Comparison of ENCODE assay signal across 11 mouse cellular contexts in genomic region chr5:148383841-148384500, GRCm38 (mm10). TPM values are rescaled to one million over a fixed set of nuclear protein-coding genes. Genes with fewer than 3 reads are reported as not detected.
DNase-seq lines count a peak whose midpoint lies in the region; ATAC-seq and TF ChIP-seq lines count a peak whose summit lies in the region.
"Had no signal": no experiment of that assay in that cellular context is flagged by ENCODE, and none has a peak within 500 bp of the region (broad histone marks: within the 10 kb centered on the region; RNA-seq: fewer than 3 reads in every experiment).

No protein-coding gene starts in this region.

- H3K79me2 ChIP-seq in heart, adult 2 months (replicated peaks; ENCODE audit: control insufficient read depth, insufficient read depth, low read length), result no peaks in the 10 kb centered on the region

- peak; percentile 21; the same call in 1 of the 2 replicates for ATAC-seq in forebrain, embryonic 16.5 days

- H3K27ac ChIP-seq in heart, embryonic 10.5 days, result peak overlapping the region; percentile 47; the same call in 1 of the 2 replicates
- no peak overlapping the region for H3K27ac ChIP-seq in heart, adult 2 months
- H3K27ac ChIP-seq in forebrain, embryonic 16.5 days (ENCODE audit: low read length), result peak overlapping the region; percentile 9; the same call in 1 of the 2 replicates
- H3K27ac ChIP-seq: heart, embryonic 15.5 days; lung, embryonic 15.5 days had no signal

- no peak for TF ChIP-seq POLR2A in heart, adult 2 months (IDR thresholded peaks at IDR 0.05; ENCODE audit: insufficient read depth, low read depth, low read length)

- H3K4me2 ChIP-seq in forebrain, embryonic 16.5 days (ENCODE audit: low read length), result no peak overlapping the region
- H3K4me2 ChIP-seq: heart, embryonic 15.5 days; lung, embryonic 15.5 days had no signal

- no peak overlapping the region for H3K9ac ChIP-seq in heart, adult 2 months (ENCODE audit: low read depth, low read length)
- H3K9ac ChIP-seq in forebrain, embryonic 16.5 days (replicated peaks; ENCODE audit: low read depth, low read length), result no peak overlapping the region
- H3K9ac ChIP-seq: heart, embryonic 15.5 days; lung, embryonic 15.5 days had no signal

- TF ChIP-seq EP300 in heart, adult 2 months (IDR thresholded peaks at IDR 0.05; ENCODE audit: insufficient read depth, low read depth, low read length), result no peak

- H3K4me1 ChIP-seq in heart, embryonic 10.5 days, result peaks cover 31% of the 10 kb centered on the region
- H3K4me1 ChIP-seq in heart, adult 2 months (ENCODE audit: control insufficient read depth, insufficient read depth, low read length), result no peaks in the 10 kb centered on the region; the same call in 1 of the 2 replicates
- peaks cover 17% of the 10 kb centered on the region for H3K4me1 ChIP-seq in forebrain, embryonic 16.5 days (replicated peaks; ENCODE audit: control insufficient read depth, insufficient read depth, low read length)

- 79% methylated on average over 14 of the region's 14 CpGs for WGBS in heart, embryonic 10.5 days
- WGBS in heart, adult 2 months, result 37% methylated on average over 14 of the region's 14 CpGs
- WGBS in forebrain, embryonic 16.5 days, result 45% methylated on average over 14 of the region's 14 CpGs

- no peaks in the 10 kb centered on the region for H3K9me3 ChIP-seq in heart, embryonic 10.5 days
- no peaks in the 10 kb centered on the region for H3K9me3 ChIP-seq in forebrain, embryonic 16.5 days (ENCODE audit: control insufficient read depth, low read length)
- H3K9me3 ChIP-seq: heart, embryonic 15.5 days; lung, embryonic 15.5 days had no signal

- no peak for DNase-seq in heart, embryonic 10.5 days (ENCODE audit: low spot score)
- DNase-seq in heart, adult 2 months, result no peak
- peak; percentile 25 for DNase-seq in lung, postnatal 10 days
- DNase-seq in lung, postnatal 4 days, result no peak
- peak; percentile 42 to 58 for DNase-seq in kidney, postnatal 4 days
- no peak for DNase-seq in testis, postnatal 14 days (ENCODE audit: low spot score)
- DNase-seq: midbrain, embryonic 14.5 days; thymus, postnatal 4 days had no signal

- intact Hi-C loops in heart, adult 2 months (cut with DNase I), result no loop called here

- H3K4me3 ChIP-seq in heart, embryonic 10.5 days, result no peak overlapping the region
- H3K4me3 ChIP-seq in heart, adult 2 months, result no peak overlapping the region
- no peak overlapping the region for H3K4me3 ChIP-seq in forebrain, embryonic 16.5 days (replicated peaks; ENCODE audit: low read length)
- H3K4me3 ChIP-seq: heart, embryonic 15.5 days; lung, embryonic 15.5 days had no signal

- no peaks in the 10 kb centered on the region for H3K27me3 ChIP-seq in heart, embryonic 10.5 days (ENCODE audit: insufficient read depth, poor library complexity, severe bottlenecking)
- H3K27me3 ChIP-seq in heart, adult 2 months (ENCODE audit: control insufficient read depth, insufficient read depth, low read length), result no peaks in the 10 kb centered on the region
- H3K27me3 ChIP-seq in forebrain, embryonic 16.5 days (replicated peaks; ENCODE audit: control insufficient read depth, insufficient read depth, low read length), result no peaks in the 10 kb centered on the region
- H3K27me3 ChIP-seq: heart, embryonic 15.5 days; lung, embryonic 15.5 days had no signal

- peaks cover 4% of the 10 kb centered on the region; the same call in 1 of the 2 replicates for H3K36me3 ChIP-seq in heart, embryonic 10.5 days
- no peaks in the 10 kb centered on the region for H3K36me3 ChIP-seq in heart, adult 2 months (ENCODE audit: control insufficient read depth, insufficient read depth, low read length)
- H3K36me3 ChIP-seq in forebrain, embryonic 16.5 days (ENCODE audit: control insufficient read depth, insufficient read depth), result no peaks in the 10 kb centered on the region
- H3K36me3 ChIP-seq: lung, embryonic 15.5 days had no signal

- TF ChIP-seq CTCF in heart, adult 2 months (IDR thresholded peaks at IDR 0.05), result no peak

RNA-seq across cellular contexts. Expression of gene Slc7a1, which starts 15.7 kb away (rescaled TPM):
- 23.3 and 24.9 TPM in 2 replicates for polyA plus RNA-seq in heart, embryonic 10.5 days (2016; fragmentation: Nextera tagmentation; extraction: Ambion mirVana)
- 10 to 100 TPM; 14.0 to 14.4 TPM for total RNA-seq in heart, adult 2 months (2021)
- 10.9 and 18.9 TPM in 2 replicates for polyA plus RNA-seq in heart, adult 2 months (2012; rRNA removed)
- 39.3 and 42.6 TPM in 2 replicates for polyA plus RNA-seq in forebrain, embryonic 16.5 days (2015; fragmentation: Nextera tagmentation; extraction: Ambion mirVana)

Comparison
In these comparisons a context has a peak if more than half of its experiments do, and no peak if none do; other contexts are left out.
1. DNase-seq: peak in lung, postnatal 10 days (single experiment) and kidney, postnatal 4 days (2 of 2); none in heart, embryonic 10.5 days (single experiment), heart, adult 2 months (0 of 2), lung, postnatal 4 days (0 of 2) and testis, postnatal 14 days (single experiment).